Mouse (Mus musculus): Measurements from ENCODE around the gene Clrn1. TPM values are rescaled to one million over a fixed set of nuclear protein-coding genes. Genes with fewer than 3 reads are reported as not detected.

The Clrn1 gene
- polyA plus RNA-seq, 2 experiments = not detected

GRCm38 (mm10) chr3:58809111-58809915, 75.8 kb downstream of the Clrn1 start:
- H3K36me3 ChIP-seq (replicated peaks; ENCODE audit: control insufficient read depth, insufficient read depth, low read depth) = no peaks in the 10 kb centered on the region
- WGBS (ENCODE audit: insufficient replicate concordance) = 51% methylated on average over 12 of the region's 12 CpGs
- no peak for ATAC-seq (ENCODE audit: insufficient read depth)

GRCm38 (mm10) chr3:58808636-58809035, 76.5 kb downstream of the Clrn1 start:
- 77% methylated on average over 5 of the region's 5 CpGs for WGBS (ENCODE audit: insufficient replicate concordance)
- Histone ChIP-seq H3K4me1 (replicated peaks; ENCODE audit: control insufficient read depth in 2 of 2, insufficient read depth in 2 of 2, low read length in 1 of 2) (no peaks in the 10 kb centered on the region), H3K27me3 (ENCODE audit: control insufficient read depth, insufficient read depth, low read length) (no peaks in the 10 kb centered on the region), H3K4me3 (ENCODE audit: insufficient read depth in 1 of 2, low read depth in 2 of 2, low read length in 2 of 2) (no peak overlapping the region), H3K4me2 (ENCODE audit: low read depth) (no peak overlapping the region), H3K9ac (replicated peaks) (no peak overlapping the region), H3K27ac (no peak overlapping the region), H3K36me3 (replicated peaks; ENCODE audit: control insufficient read depth, insufficient read depth, low read depth) (no peaks in the 10 kb centered on the region), H3K9me3 (ENCODE audit: control insufficient read depth, low read length) (no peaks in the 10 kb centered on the region)
- no peak for DNase-seq (ENCODE audit: low read depth in 3 of 3, low spot score in 3 of 3)
- no peak for TF ChIP-seq EP300 (IDR thresholded peaks at IDR 0.05; ENCODE audit: low read depth)
- no peak for TF ChIP-seq CTCF (IDR thresholded peaks at IDR 0.05; ENCODE audit: low read depth)
- no peak for ATAC-seq (ENCODE audit: insufficient read depth)

More at GRCm38 (mm10) chr3:58809111-58809915, 75.8 kb downstream of the Clrn1 start:
- no peak overlapping the region for H3K4me2 ChIP-seq (ENCODE audit: low read depth)
- no peak overlapping the region for H3K27ac ChIP-seq
- no peak for TF ChIP-seq EP300 (IDR thresholded peaks at IDR 0.05; ENCODE audit: low read depth)
- no peak for TF ChIP-seq CTCF (IDR thresholded peaks at IDR 0.05; ENCODE audit: low read depth)
- DNase-seq (ENCODE audit: low read depth in 3 of 3, low spot score in 3 of 3) = no peak
- H3K9me3 ChIP-seq (ENCODE audit: control insufficient read depth, low read length) = no peaks in the 10 kb centered on the region
- no peaks in the 10 kb centered on the region for H3K4me1 ChIP-seq (replicated peaks; ENCODE audit: control insufficient read depth in 2 of 2, insufficient read depth in 2 of 2, low read length in 1 of 2)
- H3K27me3 ChIP-seq (ENCODE audit: control insufficient read depth, insufficient read depth, low read length) = no peaks in the 10 kb centered on the region
- H3K9ac ChIP-seq (replicated peaks) = no peak overlapping the region
- no peak overlapping the region for H3K4me3 ChIP-seq (ENCODE audit: insufficient read depth in 1 of 2, low read depth in 2 of 2, low read length in 2 of 2)

- ATAC-seq (ENCODE audit: insufficient read depth) = no peak
- 57% methylated on average over 6 of the region's 6 CpGs for WGBS (ENCODE audit: insufficient replicate concordance)
Observed at GRCm38 (mm10) chr3:58804745-58805144, 80.4 kb downstream of the Clrn1 start.

GRCm38 (mm10) chr3:58798676-58799075, 86.5 kb downstream of the Clrn1 start:
- no peak overlapping the region for H3K27ac ChIP-seq
- H3K4me1 ChIP-seq (replicated peaks; ENCODE audit: control insufficient read depth in 2 of 2, insufficient read depth in 2 of 2, low read length in 1 of 2) = no peaks in the 10 kb centered on the region
- H3K4me3 ChIP-seq (ENCODE audit: insufficient read depth in 1 of 2, low read depth in 2 of 2, low read length in 2 of 2) = no peak overlapping the region
- no peak overlapping the region for H3K9ac ChIP-seq (replicated peaks)
- no peak overlapping the region for H3K4me2 ChIP-seq (ENCODE audit: low read depth)
- TF ChIP-seq EP300 (IDR thresholded peaks at IDR 0.05; ENCODE audit: low read depth) = no peak
- TF ChIP-seq CTCF (IDR thresholded peaks at IDR 0.05; ENCODE audit: low read depth) = no peak
- ATAC-seq (ENCODE audit: insufficient read depth) (no peak), DNase-seq (ENCODE audit: low read depth in 3 of 3, low spot score in 3 of 3) (no peak)
- no peaks in the 10 kb centered on the region for H3K27me3 ChIP-seq (ENCODE audit: control insufficient read depth, insufficient read depth, low read length)
- no peaks in the 10 kb centered on the region for H3K36me3 ChIP-seq (replicated peaks; ENCODE audit: control insufficient read depth, insufficient read depth, low read depth)
- H3K9me3 ChIP-seq (ENCODE audit: control insufficient read depth, low read length) = no peaks in the 10 kb centered on the region
- WGBS (ENCODE audit: insufficient replicate concordance) = 56% methylated on average over 4 of the region's 4 CpGs

More at GRCm38 (mm10) chr3:58804745-58805144, 80.4 kb downstream of the Clrn1 start:
- TF ChIP-seq EP300 (IDR thresholded peaks at IDR 0.05; ENCODE audit: low read depth) = no peak
- TF ChIP-seq CTCF (IDR thresholded peaks at IDR 0.05; ENCODE audit: low read depth) = no peak
- Histone ChIP-seq H3K9ac (replicated peaks) (no peak overlapping the region), H3K4me2 (ENCODE audit: low read depth) (no peak overlapping the region), H3K9me3 (ENCODE audit: control insufficient read depth, low read length) (no peaks in the 10 kb centered on the region), H3K4me1 (replicated peaks; ENCODE audit: control insufficient read depth in 2 of 2, insufficient read depth in 2 of 2, low read length in 1 of 2) (no peaks in the 10 kb centered on the region), H3K27me3 (ENCODE audit: control insufficient read depth, insufficient read depth, low read length) (no peaks in the 10 kb centered on the region), H3K4me3 (ENCODE audit: insufficient read depth in 1 of 2, low read depth in 2 of 2, low read length in 2 of 2) (no peak overlapping the region), H3K27ac (no peak overlapping the region), H3K36me3 (replicated peaks; ENCODE audit: control insufficient read depth, insufficient read depth, low read depth) (no peaks in the 10 kb centered on the region)
- DNase-seq (ENCODE audit: low read depth in 3 of 3, low spot score in 3 of 3) = no peak

GRCm38 (mm10) chr3:58798245-58798644, 86.9 kb downstream of the Clrn1 start:
- H3K4me1 ChIP-seq (replicated peaks; ENCODE audit: control insufficient read depth in 2 of 2, insufficient read depth in 2 of 2, low read length in 1 of 2) = no peaks in the 10 kb centered on the region
- no peak for ATAC-seq (ENCODE audit: insufficient read depth)
- H3K9ac ChIP-seq (replicated peaks) = no peak overlapping the region
- no peak overlapping the region for H3K4me3 ChIP-seq (ENCODE audit: insufficient read depth in 1 of 2, low read depth in 2 of 2, low read length in 2 of 2)
- no peak overlapping the region for H3K4me2 ChIP-seq (ENCODE audit: low read depth)
- no peak for DNase-seq (ENCODE audit: low read depth in 3 of 3, low spot score in 3 of 3)
- no peaks in the 10 kb centered on the region for H3K36me3 ChIP-seq (replicated peaks; ENCODE audit: control insufficient read depth, insufficient read depth, low read depth)
- TF ChIP-seq EP300 (IDR thresholded peaks at IDR 0.05; ENCODE audit: low read depth) = no peak
- TF ChIP-seq CTCF (IDR thresholded peaks at IDR 0.05; ENCODE audit: low read depth) = no peak
- H3K9me3 ChIP-seq (ENCODE audit: control insufficient read depth, low read length) = no peaks in the 10 kb centered on the region
- no peaks in the 10 kb centered on the region for H3K27me3 ChIP-seq (ENCODE audit: control insufficient read depth, insufficient read depth, low read length)
- no peak overlapping the region for H3K27ac ChIP-seq
- WGBS (ENCODE audit: insufficient replicate concordance) = 61% methylated on average over 8 of the region's 8 CpGs

Other genes starting within 250 kb of the Clrn1 start
- gene Erich6, start 248.1 kb downstream of the Clrn1 start, polyA plus RNA-seq (2012; rRNA removed) = 0.01 TPM in 1 of 2 replicates, not detected in the other
- gene Erich6, start 248.1 kb downstream of the Clrn1 start, polyA plus RNA-seq (2014; fragmentation: Nextera tagmentation; extraction: Ambion mirVana) = not detected in 2 replicates
- gene Siah2, start 192.9 kb downstream of the Clrn1 start, polyA plus RNA-seq (2012; rRNA removed) = 4.4 and 4.7 TPM in 2 replicates
- 2.8 and 3.5 TPM in 2 replicates for gene Siah2, start 192.9 kb downstream of the Clrn1 start, polyA plus RNA-seq (2014; fragmentation: Nextera tagmentation; extraction: Ambion mirVana)
- not detected in 2 replicates for gene Mindy4b-ps, start 63.0 kb downstream of the Clrn1 start, polyA plus RNA-seq (2012; rRNA removed)
- gene Mindy4b-ps, start 63.0 kb downstream of the Clrn1 start, polyA plus RNA-seq (2014; fragmentation: Nextera tagmentation; extraction: Ambion mirVana) = not detected in 2 replicates
- 0.57 TPM in 2 replicates for gene Med12l, start 120.5 kb upstream of the Clrn1 start, polyA plus RNA-seq (2012; rRNA removed)
- gene Med12l, start 120.5 kb upstream of the Clrn1 start, polyA plus RNA-seq (2014; fragmentation: Nextera tagmentation; extraction: Ambion mirVana) = 0.51 and 0.63 TPM in 2 replicates
- gene Gpr171, start 216.5 kb upstream of the Clrn1 start, polyA plus RNA-seq (2012; rRNA removed) = 0.25 and 0.32 TPM in 2 replicates
- gene Gpr171, start 216.5 kb upstream of the Clrn1 start, polyA plus RNA-seq (2014; fragmentation: Nextera tagmentation; extraction: Ambion mirVana) = 0.67 and 1.0 TPM in 2 replicates

Data from liver, embryonic 14.5 days (tissue).